Mouse (Mus musculus) kidney, postnatal 36 days (tissue): ENCODE measurements at regions not wholly inside any gene's neighbourhood (a gene's known extent, or its start where the extent isn't known, plus 50 kb on each side); places are given as distances from the start of the nearest gene placed in this dataset.

ENCODE experiments used
- DNase-seq, 2 experiments: peaks; one replicate each; pipeline ENCODE4 v3.0.0; 2021 to 2022; ENCODE audit warnings: mixed read lengths in 2 of 2

DNA sequence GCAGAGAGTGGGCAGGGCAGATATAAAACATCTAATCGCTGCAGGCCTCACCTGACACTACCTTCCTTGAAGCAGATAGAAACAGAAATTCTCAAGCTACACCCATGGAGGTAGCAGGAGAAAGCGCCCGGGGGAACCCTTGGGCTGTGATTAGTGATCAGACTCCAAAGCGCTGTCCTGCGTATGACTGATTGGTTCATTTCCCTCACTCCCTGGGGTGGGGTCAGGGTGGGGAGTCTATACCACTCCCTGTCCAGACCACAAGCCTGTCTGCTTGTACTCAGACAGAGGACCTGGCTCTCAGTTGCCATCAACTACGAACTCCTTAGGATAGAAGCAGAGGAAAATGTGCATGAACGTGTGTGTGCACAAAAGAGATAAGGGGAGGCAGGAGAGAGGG is 77.7 kb downstream of the Gm826 start:
- no peak for DNase-seq

DNA sequence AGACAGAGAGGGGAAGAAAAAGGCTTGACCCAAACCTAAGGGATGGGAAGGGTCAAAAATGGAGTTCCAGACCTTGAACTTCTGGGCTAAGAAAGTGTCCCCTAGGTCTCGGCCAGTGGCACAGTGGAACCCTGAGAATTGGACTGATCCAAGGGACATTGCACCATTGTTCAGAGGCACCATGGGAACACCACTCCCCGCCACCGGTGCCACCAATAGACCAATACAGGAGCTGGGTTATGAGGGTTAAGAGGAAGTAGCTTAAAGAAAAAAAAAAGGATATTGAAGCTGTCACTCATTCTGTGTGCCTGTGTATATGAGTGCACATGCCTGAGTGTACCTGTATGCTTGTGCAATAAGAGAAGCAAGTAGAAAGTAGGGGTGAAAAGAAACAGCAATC is 83.7 kb downstream of the Gm826 start:
- no peak for DNase-seq

DNA sequence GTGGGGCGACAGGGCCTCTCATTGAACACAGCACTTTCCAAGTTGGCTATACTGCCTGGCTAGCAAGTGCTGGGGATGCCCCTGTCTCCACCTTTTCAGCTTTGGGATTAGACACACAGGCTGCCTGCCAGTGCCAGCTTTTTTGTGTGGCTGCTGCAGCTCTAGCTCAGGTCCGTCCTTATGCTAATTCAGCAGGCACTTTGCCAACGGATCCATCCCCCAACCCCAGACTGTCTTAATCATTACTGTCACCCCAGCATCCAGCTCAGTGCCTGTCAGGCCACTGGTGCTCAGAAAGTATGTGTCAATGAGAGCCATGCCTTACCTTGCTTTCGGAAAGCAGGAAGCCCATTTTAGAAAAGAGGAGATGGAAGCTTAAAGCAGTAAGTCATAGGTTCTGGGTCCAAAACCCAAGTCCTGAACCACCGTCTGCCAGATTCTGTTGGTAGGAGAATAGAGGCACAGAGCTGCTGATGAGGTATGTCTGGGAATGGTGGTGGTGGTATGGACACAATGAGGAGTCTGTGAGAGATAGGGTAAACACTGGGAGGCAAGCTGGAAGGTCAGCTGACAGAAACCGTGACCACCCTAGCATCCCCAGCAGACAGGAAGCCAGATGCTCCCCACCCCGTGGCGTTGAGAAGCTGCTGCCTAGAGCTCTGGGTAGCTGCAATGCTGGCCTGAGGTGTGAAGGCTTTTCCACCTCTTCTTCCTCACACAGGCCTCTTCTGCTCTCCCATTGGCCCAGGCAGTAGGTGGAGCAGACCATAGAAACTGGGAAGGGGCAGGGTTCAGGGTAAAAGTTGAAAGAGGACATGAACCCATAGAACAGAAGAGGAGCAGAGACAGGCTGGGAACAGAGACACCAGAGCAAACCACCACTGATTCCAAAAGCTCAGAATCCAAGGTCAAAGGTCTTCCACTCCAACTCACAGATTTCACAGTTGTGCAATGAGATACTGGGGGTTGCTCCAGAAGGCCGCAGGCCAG is 84.6 kb downstream of the Gm826 start:
- peak; percentile 55 to 69 for DNase-seq

DNA sequence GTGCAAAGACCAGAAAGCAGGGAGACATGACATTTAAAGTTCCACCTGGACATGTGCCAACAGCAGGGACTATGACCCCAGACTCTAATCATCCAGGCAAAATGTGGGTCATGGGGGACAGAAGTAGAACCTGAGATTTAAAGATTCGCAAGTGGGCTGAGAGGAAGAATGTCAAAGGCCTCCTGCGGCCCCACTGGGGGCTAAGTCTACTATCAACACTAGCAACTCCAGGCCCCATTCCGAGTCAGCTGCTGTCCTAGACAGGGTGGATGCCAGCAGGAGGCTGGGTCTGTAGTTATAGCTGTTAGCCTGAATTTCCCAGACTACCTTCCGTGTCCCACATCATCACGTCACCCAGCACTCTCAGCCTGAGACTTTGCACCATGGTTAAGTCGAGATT is 86.7 kb downstream of the Gm826 start:
- peak; percentile 60 for DNase-seq

DNA sequence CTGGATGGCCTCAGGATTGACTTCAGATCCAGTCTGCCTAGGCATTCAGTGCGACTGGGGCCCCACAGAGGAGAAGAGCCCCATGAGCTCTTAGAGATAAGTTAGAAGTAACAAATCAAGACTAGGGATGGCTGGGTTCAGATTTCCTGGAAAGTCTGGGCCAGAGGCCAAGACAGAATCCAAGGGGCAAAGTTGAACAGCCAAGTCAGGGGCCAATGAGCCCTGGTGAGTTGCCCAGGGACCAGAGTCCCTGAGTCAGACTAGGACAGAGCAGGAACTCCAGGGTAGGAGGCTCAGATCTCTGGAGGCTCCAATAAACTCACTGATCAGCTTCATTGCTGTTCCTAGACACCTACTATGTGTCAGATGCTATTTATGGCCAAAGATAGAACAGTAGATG is 87.6 kb downstream of the Gm826 start:
- DNase-seq: peak; percentile 89 to 91

DNA sequence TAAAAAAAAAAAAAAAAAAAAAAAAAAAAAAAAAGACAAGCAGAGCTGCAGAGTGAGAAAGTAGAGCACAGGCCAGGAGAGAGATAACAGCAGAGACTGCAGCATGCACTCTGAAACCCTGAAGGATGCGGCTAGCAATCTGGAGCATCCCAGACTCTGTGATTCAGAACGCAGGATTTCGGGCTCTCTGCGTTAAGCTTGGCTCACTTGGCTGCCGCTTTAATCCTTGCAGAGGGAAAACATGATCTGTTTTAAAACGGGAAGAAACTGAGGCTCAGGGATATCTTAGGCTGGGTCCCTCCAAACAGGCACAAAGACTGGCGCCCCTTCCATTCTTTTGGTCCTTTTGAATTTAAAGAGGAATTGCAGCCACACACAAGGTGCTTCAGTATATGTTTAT is 89.1 kb downstream of the Gm826 start:
- DNase-seq: no peak

DNA sequence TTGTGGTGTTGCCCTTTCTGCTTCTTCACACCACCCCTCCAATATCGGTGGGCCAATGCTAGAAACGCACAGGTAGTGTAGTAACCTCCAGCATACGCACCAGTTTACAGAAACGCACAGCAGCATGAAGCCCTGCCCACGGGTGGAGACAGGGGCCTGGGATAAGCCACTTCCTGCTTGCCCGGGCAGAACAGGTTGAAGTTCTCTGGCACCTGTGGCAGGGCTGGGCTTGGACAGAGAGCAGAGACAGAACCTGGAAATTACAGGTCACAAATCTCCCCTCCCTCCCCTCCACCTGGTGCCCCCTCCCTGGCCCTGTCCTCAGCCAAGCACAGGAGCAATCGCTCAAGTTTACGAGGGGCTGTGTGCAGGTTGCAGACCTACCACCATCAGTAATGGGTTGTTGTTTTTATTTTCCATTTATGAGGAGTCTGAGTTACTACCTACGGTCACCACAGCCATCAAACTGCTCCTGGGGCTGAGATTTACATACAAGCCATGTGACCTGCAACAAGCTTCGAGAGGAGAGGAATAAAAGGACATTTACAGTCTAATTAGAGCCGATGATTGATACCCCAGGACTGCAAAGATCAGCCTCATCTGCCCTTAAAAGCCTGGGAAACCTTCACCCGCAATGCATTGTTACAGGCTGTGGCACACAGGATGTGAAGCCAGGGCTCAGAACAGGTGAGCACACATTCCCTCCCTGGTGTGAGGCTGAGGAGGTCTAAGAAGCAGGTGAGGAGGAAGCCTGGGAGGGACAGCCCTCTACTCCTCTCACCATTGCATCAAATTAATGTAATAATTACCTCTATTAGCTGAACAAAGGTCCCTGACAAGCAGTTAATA is 93.2 kb downstream of the Gm826 start:
- peak; percentile 65 to 70 for DNase-seq

DNA sequence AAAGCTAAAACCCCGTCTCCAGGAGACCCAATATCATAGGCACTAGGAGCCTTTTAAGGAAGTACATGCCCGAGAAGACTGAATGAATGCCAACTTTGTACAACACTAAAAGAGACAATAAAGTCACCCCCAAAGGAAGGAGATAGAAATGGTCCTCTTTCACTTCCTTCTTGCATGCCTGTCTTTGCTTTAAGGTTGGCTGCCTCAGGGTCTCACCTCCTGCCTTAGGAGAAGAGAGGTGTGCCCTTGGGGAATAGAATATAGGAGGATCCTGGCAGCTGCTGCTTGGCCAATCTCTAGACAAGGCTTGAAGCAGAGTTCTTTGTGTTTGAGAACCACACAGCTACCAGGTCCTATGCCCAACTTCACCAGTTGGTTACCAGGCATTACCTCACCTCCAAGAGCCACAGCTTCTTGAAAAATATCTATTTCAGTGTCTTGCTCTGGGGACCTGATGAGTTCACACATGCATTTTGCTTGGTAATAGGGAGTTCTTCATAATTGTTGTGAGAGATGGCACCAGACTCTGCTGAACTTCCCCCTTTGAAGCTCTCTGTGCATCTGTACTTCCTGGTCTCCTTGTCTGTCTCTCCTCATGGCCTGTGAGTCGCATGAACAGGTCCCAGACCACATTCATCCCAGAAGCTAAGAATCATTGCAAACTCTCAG is 96.4 kb downstream of the Gm826 start:
- no peak for DNase-seq

DNA sequence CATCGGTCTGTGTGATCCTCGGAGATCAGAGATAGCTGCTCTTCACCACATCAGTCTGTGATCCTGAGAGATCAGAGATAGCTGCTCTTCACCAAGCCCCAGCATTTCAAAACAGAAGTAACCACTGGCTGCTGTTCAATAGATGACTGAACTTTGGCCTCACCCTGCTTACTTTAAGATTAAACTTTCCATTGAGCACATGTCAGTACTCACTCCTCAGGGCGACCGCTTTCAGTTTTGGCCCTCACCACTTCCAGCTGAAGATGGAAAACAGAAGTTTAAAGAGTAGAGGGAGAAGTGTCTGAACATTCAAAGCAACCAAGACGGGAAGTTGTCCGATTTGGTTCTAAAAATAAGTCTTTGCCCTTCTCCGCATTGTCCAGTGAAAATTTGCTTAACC is 97.2 kb downstream of the Gm826 start:
- DNase-seq: peak; percentile 57 to 67

DNA sequence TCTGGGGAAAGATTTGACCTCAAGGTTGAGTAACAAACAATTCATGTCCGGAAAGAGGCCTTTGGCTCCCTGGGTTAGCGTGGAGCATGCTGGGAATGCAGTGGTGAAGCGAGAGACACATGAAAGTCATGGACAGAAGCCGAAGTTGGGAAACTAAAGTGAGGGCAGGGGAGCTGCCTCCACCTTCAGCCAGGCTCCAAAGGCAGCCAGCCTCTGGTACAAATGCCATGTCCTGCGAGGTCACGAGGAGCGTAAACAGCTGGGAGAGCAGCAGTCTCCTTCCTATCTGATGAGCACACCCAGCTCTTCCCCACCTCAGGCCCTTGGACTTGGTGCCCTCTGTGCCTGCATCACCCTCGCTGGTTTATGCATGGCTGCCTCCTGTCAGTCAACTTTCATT is 103.2 kb downstream of the Gm826 start:
- DNase-seq: peak; percentile 69 to 74

DNA sequence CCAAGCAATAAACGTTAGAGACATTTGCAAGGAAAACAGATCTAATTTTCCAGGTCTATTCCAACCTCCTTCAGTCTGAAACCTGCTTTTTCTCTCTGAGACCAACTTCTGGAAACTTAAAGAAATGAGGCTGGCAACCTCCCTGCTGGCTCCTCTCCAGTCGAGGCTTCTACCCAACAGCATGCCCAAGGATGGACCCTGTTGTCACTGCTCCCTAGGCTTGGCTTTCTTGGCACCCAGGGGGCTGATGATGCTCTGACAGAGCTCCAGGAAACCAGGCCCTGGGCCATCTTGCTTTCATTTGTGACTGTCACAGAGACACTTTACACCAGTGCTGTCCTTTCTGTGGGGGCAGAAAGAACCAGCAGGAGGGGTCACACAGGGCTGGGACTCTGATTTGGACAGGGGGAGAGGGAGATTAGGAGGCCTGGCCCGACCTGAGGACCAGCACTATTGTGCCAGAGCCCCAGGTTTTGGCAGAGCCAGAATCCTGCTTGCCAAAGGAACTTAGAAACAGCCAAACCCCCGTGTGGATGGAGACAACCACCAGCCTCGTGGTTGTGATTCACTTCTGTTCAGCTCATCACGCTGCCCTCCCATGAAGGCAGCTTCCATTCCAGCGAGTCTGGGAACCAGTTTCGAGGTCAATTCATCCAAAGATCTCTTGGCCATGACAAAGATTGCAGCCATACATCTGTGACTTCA is 105.5 kb downstream of the Gm826 start:
- DNase-seq: no peak

DNA sequence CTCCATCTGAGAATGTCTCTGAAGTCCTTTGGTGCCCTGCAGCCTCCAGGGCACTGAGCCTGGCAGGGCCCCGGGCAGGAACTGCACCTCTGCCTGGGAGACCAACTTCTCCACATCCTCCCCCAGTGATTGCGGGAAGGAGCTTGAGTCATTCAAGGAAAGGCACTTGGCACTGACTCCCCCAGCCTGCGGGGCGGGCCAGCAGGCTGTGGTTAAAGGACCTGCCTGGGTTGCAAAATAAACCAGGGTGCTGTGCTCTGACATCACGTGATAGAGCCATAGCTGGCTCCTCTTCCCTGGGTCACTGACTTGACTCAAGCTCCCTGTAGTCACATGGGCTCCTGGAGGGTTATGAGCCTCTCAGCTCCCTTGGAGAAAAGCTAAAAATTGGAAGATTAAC is 108.5 kb downstream of the Gm826 start:
- peak; percentile 69 to 78 for DNase-seq

DNA sequence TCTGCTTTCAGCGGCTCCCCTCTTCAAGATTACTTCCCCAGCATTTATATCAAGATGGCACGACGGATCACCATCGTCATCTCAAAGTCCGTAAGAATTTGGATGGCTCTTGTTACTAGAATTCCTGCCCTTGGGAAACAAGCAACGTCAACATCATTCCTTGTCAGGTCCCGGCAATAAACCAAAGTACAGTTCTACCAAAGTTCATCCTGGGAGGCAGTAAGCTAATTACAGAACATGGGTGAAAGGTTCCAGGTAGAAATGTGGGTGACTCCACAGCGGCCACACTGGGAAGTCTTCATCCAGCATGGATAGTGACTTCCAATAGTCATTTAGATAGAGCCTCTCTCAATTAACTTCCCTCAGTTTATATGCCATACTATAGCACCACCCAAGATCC is 110.6 kb downstream of the Gm826 start:
- DNase-seq: peak; percentile 29 to 75

DNA sequence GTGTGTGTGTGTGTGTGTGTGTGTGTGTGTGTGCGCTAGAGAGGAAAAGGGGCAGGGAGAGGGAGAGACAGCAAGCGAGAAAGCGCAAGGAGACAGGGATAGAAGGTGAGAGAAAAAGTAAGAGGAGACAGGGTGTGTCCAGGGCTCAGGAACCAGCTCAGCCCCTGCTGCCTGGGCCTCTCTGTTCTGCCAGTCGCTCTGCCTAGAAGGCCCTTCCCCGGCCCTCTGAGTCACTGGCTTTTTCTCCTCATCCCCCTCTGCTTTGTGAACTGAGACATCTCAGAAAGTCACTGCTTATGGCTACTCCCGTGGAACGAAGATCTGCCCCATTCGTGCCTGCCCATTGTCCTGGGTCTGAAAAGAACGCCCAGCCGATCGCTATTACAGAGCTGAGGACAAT is 112.2 kb downstream of the Gm826 start:
- no peak for DNase-seq

DNA sequence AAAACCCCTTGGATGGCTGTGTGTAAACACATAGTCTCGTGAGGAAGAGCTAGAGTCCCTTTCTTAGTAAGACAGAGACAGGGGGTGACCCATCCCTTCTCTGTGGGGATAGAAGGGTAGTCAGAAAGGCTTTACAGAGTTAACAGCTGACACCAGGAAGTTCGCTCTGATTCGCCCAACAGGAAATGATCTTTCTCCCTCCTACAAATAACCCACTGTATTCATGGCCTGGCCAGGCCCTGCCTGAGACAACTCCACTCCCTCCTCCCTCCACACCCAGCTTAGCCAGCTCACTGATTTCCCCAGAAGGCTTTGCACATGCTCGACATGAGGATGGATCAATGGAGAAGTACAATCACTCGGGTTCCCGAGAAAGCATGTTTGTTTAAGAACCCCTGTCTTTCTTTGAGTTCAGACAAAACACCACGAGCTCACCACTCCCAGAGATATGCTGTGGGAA is 113.4 kb downstream of the Gm826 start:
- no peak for DNase-seq

DNA sequence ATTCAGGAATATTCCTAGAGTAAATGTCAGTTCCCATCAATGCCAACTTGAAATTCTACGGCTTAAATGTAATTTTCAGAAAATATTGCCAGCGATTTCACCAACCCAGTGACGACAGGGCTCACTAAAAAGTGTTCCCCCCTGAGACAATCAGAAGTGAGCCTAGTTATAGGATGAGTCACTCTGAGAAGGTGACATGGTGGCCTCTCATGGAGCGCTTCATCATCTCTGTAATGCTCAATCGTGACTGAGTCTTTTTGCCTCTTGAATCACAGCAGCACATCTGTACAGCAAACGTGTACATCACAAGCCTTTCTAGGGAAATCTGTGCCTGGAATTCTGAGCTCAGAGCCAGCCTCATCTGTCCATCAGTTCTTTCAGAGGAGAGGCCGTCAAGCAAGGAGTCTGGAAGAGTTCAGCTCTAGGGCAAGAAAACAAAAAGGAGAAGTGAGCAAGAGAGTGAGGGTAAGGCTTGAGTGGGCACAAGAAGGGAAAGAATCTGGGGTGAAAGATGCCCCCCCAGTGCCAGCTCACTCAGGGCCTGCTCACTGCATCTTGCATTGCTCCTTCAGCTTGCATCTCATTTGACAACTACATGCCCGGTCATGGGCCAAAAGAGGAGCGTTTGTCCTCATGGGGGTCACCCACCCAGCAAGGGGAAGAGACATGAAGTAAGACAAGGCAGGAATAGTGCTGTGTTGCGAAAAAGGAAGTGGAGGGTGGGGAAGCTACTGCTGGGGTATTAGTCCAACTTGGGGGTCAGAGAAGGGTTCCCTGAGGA is 119.7 kb downstream of the Gm826 start:
- DNase-seq: no peak

DNA sequence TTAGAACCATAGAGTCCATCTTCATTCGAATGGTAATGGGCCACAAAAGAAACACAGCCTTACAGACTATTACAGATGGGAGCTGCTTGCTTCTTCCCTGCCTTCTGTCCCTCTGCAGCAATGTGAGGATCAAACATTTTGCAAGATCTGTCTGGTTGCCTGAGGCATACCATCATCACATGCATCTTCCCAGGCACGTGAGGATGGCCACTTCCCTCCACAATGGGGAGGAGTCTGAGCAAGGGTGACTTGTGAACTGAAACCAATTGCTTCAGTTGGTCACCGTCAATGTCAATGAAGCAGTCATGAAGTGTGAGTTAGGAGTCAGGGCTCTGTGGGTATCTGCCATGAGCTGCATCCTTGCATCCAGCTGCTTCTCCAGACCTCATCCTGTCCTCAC is 123.5 kb downstream of the Gm826 start:
- DNase-seq: no peak

DNA sequence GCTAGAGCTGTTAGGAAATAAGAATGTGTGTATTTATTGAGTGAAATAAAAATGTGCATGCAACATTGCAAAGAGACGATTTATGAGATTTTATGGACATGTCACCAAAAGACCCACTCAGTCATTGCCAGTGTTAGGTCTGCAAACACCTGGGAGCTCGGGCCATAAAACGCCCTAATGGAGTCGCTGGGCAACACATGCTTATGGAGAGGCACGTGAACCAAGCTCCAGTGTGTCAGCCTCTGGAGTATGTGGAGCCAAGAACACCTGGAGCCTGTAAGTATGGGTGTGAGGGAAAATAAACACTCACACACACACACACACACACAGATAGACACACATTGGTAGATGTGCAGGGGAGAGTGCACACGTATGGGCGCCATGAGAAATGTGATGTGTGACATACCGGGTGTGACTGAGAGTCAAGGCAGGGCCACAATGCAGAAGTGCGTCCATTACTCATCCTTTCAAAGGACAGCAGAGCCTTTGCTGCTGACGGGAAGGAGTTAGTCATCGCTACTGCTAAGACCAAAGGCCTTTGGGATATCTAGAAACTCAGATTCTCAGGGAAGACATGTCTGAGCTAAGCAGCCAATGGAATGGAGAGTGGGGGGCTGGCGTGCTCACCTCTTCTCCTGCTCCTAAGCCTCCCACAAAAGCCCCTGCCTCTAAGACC is 124.2 kb downstream of the Gm826 start:
- no peak for DNase-seq

DNA sequence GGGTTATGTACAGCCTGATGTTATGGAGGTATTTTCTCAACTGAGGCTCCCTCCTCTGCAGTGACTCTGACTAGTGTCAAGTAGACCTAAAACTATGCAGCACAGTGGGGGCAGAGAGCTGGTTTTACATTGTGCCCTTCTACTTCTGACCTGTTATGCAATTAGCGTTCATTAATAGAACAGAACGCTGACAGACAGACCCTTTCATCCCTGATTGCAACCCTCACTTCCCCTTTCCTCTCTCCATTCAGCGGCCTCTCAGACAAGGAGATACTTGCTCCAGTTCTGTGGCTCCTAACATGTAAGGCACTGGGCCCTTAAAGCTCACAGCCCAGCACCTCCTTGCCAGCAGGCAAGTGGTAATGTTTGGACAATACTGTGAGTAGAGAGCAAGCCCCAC is 125.7 kb downstream of the Gm826 start:
- no peak for DNase-seq

DNA sequence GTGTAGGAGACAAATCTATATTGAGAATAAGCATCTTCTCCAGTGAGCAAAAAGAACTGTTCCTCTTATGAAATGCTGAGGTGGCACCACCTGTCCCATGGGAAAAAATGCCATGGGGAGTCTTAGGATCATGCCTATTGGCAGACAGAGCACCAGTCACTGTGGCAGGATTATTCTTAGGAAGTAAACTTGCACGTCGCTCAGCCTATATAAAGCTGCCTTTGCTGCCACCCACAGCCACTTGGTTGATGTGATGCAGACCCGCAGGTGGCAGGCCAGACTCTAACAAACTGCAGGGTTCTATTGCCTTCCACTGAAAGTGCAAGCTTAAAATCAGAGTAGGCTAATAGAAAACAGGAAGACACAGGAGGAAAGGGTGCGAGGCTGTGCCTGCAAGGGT is 126.7 kb downstream of the Gm826 start:
- DNase-seq: no peak

DNA sequence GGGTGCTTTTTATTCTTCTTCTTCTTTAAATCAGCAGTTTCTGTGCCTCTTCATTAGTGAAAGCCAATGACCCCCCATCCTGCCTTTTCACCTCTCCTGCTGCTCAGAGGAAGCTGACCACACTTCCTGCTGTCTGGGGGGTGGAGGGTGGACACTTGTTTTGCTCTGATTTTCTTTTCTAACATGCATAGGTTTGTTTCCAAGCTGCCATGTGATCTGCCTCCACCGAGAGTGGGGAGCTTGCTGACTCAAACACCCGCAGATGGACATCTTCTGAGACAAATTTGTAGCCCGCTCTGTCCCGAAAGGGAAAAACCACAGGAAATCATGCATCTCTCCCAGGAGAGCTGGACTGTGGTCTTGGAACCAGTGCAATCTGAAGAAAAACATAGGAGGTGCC is 141.3 kb downstream of the Gm826 start:
- DNase-seq: peak; percentile 30 to 40
